Mouse (Mus musculus) megakaryocyte progenitor cell, adult 5-6 weeks (primary cell): ENCODE measurements at regions not wholly inside any gene's neighbourhood (a gene's known extent, or its start where the extent isn't known, plus 50 kb on each side); places are given as distances from the start of the nearest gene placed in this dataset.

Experiments used
- ATAC-seq: replicated peaks from 2 replicates; pipeline ENCODE4 v1.8.0; 2016; ENCODE audit warnings: mild to moderate bottlenecking, moderate TSS enrichment, inconsistent platforms; ENCODE audit not compliant: poor library complexity

GRCm38 (mm10) chr12:42369029-42369577, 882.9 kb upstream of the Lrrn3 start:
- ATAC-seq: no peak

GRCm38 (mm10) chr12:42338996-42339680, 852.9 kb upstream of the Lrrn3 start:
- no peak for ATAC-seq

GRCm38 (mm10) chr12:42306429-42306828, 820.2 kb upstream of the Lrrn3 start:
- ATAC-seq: no peak

GRCm38 (mm10) chr12:42277241-42278032, 791.2 kb upstream of the Lrrn3 start:
- no peak for ATAC-seq

- ATAC-seq: no peak
Measured at GRCm38 (mm10) chr12:42250410-42250809, 764.2 kb upstream of the Lrrn3 start.

GRCm38 (mm10) chr12:42229235-42229634, 743.0 kb upstream of the Lrrn3 start:
- ATAC-seq: no peak

- ATAC-seq: peak; percentile 29; the same call in 1 of the 2 replicates
Measured at GRCm38 (mm10) chr12:42181646-42182045, 695.4 kb upstream of the Lrrn3 start.

GRCm38 (mm10) chr12:42179947-42180669, 693.9 kb upstream of the Lrrn3 start:
- ATAC-seq: no peak

- no peak for ATAC-seq
Measured at GRCm38 (mm10) chr12:42147971-42148370, 661.7 kb upstream of the Lrrn3 start.

GRCm38 (mm10) chr12:42138694-42139442, 652.6 kb upstream of the Lrrn3 start:
- ATAC-seq: no peak

GRCm38 (mm10) chr12:42138177-42138576, 651.9 kb upstream of the Lrrn3 start:
- ATAC-seq: no peak

- no peak for ATAC-seq
Measured at GRCm38 (mm10) chr12:42137764-42138163, 651.5 kb upstream of the Lrrn3 start.

GRCm38 (mm10) chr12:42100189-42100588, 614.0 kb upstream of the Lrrn3 start:
- no peak for ATAC-seq

- ATAC-seq: no peak
Measured at GRCm38 (mm10) chr12:42070401-42070800, 584.2 kb upstream of the Lrrn3 start.

GRCm38 (mm10) chr12:42063745-42064144, 577.5 kb upstream of the Lrrn3 start:
- ATAC-seq: no peak

GRCm38 (mm10) chr12:42049056-42049455, 562.8 kb upstream of the Lrrn3 start:
- no peak for ATAC-seq

GRCm38 (mm10) chr12:42027874-42028273, 541.6 kb upstream of the Lrrn3 start:
- ATAC-seq: no peak

GRCm38 (mm10) chr12:42017506-42017905, 531.3 kb upstream of the Lrrn3 start:
- ATAC-seq: no peak

- ATAC-seq: no peak
Measured at GRCm38 (mm10) chr12:42008827-42009383, 522.7 kb upstream of the Lrrn3 start.

GRCm38 (mm10) chr12:42006912-42007311, 520.7 kb upstream of the Lrrn3 start:
- ATAC-seq: no peak
